Mouse (Mus musculus) brain, embryonic 14.5 days (tissue): ENCODE results near the gene Adora1.

Source experiments
- CTCF ChIP-seq: fragments of 200-500 bp; IDR thresholded peaks from 2 replicates; pipeline ENCODE4 v1.5.1; 2012; ENCODE audit warnings: inconsistent platforms, mild to moderate bottlenecking, moderate library complexity, borderline replicate concordance; ENCODE audit not compliant: insufficient read depth, insufficient read length; ENCODE audit errors: extremely low read depth
- POLR2A ChIP-seq: fragments of 200-500 bp; IDR thresholded peaks from 2 replicates; pipeline ENCODE4 v1.6.1; 2012; ENCODE audit warnings: mild to moderate bottlenecking, inconsistent platforms, borderline replicate concordance; ENCODE audit not compliant: poor library complexity, insufficient read depth, insufficient read length, severe bottlenecking; ENCODE audit errors: extremely low read depth

- TF ChIP-seq POLR2A (no peak), CTCF (no peak)
Observed at GRCm38 (mm10) chr1:134275616-134276464, 40.6 kb upstream of the Adora1 start.
